Mouse (Mus musculus) G1E (cell line): Measurements from ENCODE around the gene Tmem63a.

Source experiments
- CTCF ChIP-seq: IDR thresholded peaks from 2 replicates; pipeline ENCODE4 v1.5.1; 2012; ENCODE audit warnings: low read depth, low read length, inconsistent platforms, mixed read lengths
- GATA1 ChIP-seq: IDR thresholded peaks from 2 replicates; pipeline ENCODE4 v1.6.1; 2012; ENCODE audit warnings: borderline replicate concordance, low read length, inconsistent platforms, mixed read lengths
- POLR2AphosphoS5 ChIP-seq: IDR thresholded peaks from 2 replicates; pipeline ENCODE4 v1.6.1; 2012; ENCODE audit warnings: low read depth, low read length, inconsistent platforms; ENCODE audit not compliant: insufficient replicate concordance
- TAL1 ChIP-seq: conservative IDR thresholded peaks from 2 replicates; pipeline ENCODE4 v1.6.1; 2012; ENCODE audit warnings: low read depth, low read length, inconsistent platforms, mixed read lengths

GRCm38 (mm10) chr1:180957989-180958388 lies 15.8 kb downstream of the Tmem63a start:
- no peak for TF ChIP-seq CTCF
- TF ChIP-seq TAL1: no peak
- no peak for TF ChIP-seq GATA1
- no peak for TF ChIP-seq POLR2AphosphoS5
